7 mouse cellular contexts compared by ENCODE assay signal in genomic region chr16:4003489-4004398, GRCm38 (mm10). TPM values are rescaled to one million over a fixed set of nuclear protein-coding genes. Genes with fewer than 3 reads are reported as not detected.
DNase-seq lines count a peak whose midpoint lies in the region; ATAC-seq and TF ChIP-seq lines count a peak whose summit lies in the region.

Gene Slx4, minus strand, starts transcription at chr16:4003770.

- peak; percentile 92 for ATAC-seq in intestine, postnatal 0 days
- peak; percentile 98 for ATAC-seq in midbrain, embryonic 12.5 days (ENCODE audit: low FRiP score, low read depth)

- 1% methylated on average over 58 of the region's 58 CpGs for WGBS in embryonic facial prominence, embryonic 10.5 days
- WGBS in intestine, postnatal 0 days: 1% methylated on average over 58 of the region's 58 CpGs
- WGBS in midbrain, embryonic 12.5 days: under 1% methylated on average over 58 of the region's 58 CpGs
- WGBS in small intestine, adult 2 months: 1% methylated on average over 57 of the region's 58 CpGs

- TF ChIP-seq CTCF in intestine, postnatal 0 days (IDR thresholded peaks at IDR 0.05; ENCODE audit: low read depth): peak; percentile 75
- peak; percentile 54; the same call in 1 of the 2 replicates for TF ChIP-seq CTCF in small intestine, adult 2 months (IDR thresholded peaks at IDR 0.05; ENCODE audit: extremely low read depth, insufficient read length, insufficient replicate concordance, low read depth, low read length)

- TF ChIP-seq POLR2A in small intestine, adult 2 months (IDR thresholded peaks at IDR 0.05; ENCODE audit: low read depth, low read length): peak; percentile 86

- peak within 1 kb of the TSS; percentile 93 for H3K4me2 ChIP-seq in intestine, postnatal 0 days (replicated peaks; ENCODE audit: low read depth)
- H3K4me2 ChIP-seq in midbrain, embryonic 12.5 days (replicated peaks): peak within 1 kb of the TSS; percentile 73

- intact Hi-C loops in left cerebral cortex, postnatal 4 days (cut with DNase I): no loop called here

- peaks cover 18% of the 10 kb centered on the region for H3K4me1 ChIP-seq in embryonic facial prominence, embryonic 10.5 days
- peaks cover 4% of the 10 kb centered on the region; the same call in 1 of the 2 replicates for H3K4me1 ChIP-seq in intestine, postnatal 0 days (replicated peaks; ENCODE audit: control insufficient read depth, insufficient read depth, low read length)
- peaks cover 14% of the 10 kb centered on the region for H3K4me1 ChIP-seq in midbrain, embryonic 12.5 days
- H3K4me1 ChIP-seq in small intestine, adult 2 months (ENCODE audit: control insufficient read depth, insufficient read depth, insufficient read length, low read length): no peaks in the 10 kb centered on the region; the same call in 1 of the 2 replicates

- H3K27ac ChIP-seq in embryonic facial prominence, embryonic 10.5 days (replicated peaks): peak within 1 kb of the TSS; percentile 91
- H3K27ac ChIP-seq in intestine, postnatal 0 days (ENCODE audit: low read depth, low read length): peak within 1 kb of the TSS; percentile 85
- H3K27ac ChIP-seq in midbrain, embryonic 12.5 days (replicated peaks): peak within 1 kb of the TSS; percentile 83
- peak within 1 kb of the TSS; percentile 87 for H3K27ac ChIP-seq in small intestine, adult 2 months (ENCODE audit: insufficient read depth, low read depth, low read length)

- no peaks in the 10 kb centered on the region for H3K9me3 ChIP-seq in embryonic facial prominence, embryonic 10.5 days
- no peaks in the 10 kb centered on the region for H3K9me3 ChIP-seq in intestine, postnatal 0 days (ENCODE audit: control insufficient read depth)
- H3K9me3 ChIP-seq in midbrain, embryonic 12.5 days: no peaks in the 10 kb centered on the region

- peaks cover 28% of the 10 kb centered on the region for H3K36me3 ChIP-seq in embryonic facial prominence, embryonic 10.5 days (replicated peaks)
- peaks cover 22% of the 10 kb centered on the region for H3K36me3 ChIP-seq in intestine, postnatal 0 days (ENCODE audit: control insufficient read depth, insufficient read depth)
- H3K36me3 ChIP-seq in midbrain, embryonic 12.5 days: peaks cover 28% of the 10 kb centered on the region
- H3K36me3 ChIP-seq in small intestine, adult 2 months (ENCODE audit: control insufficient read depth, insufficient read depth, low read length): peaks cover 19% of the 10 kb centered on the region

- DNase-seq in adrenal gland, postnatal 10 days: peak; percentile 96
- peak; percentile 95 for DNase-seq in embryonic facial prominence, embryonic 10.5 days (ENCODE audit: low spot score)
- peak; percentile 64 for DNase-seq in gonadal fat pad, adult 2 months (ENCODE audit: low read depth)
- DNase-seq in left cerebral cortex, postnatal 4 days: peak; percentile 96

- H3K9ac ChIP-seq in intestine, postnatal 0 days (ENCODE audit: low read depth, low read length): peak within 1 kb of the TSS; percentile 61
- H3K9ac ChIP-seq in midbrain, embryonic 12.5 days (replicated peaks): peak within 1 kb of the TSS; percentile 76

- peak within 1 kb of the TSS; percentile 91 for H3K4me3 ChIP-seq in embryonic facial prominence, embryonic 10.5 days
- H3K4me3 ChIP-seq in intestine, postnatal 0 days (ENCODE audit: low read depth, low read length): peak within 1 kb of the TSS; percentile 95
- peak within 1 kb of the TSS; percentile 63 for H3K4me3 ChIP-seq in midbrain, embryonic 12.5 days
- H3K4me3 ChIP-seq in small intestine, adult 2 months (ENCODE audit: low read depth, low read length): peak within 1 kb of the TSS; percentile 84

- H3K27me3 ChIP-seq in embryonic facial prominence, embryonic 10.5 days (replicated peaks; ENCODE audit: low read depth, poor library complexity, severe bottlenecking): no peaks in the 10 kb centered on the region
- H3K27me3 ChIP-seq in intestine, postnatal 0 days (replicated peaks; ENCODE audit: control insufficient read depth, insufficient read depth, low read length): no peaks in the 10 kb centered on the region
- H3K27me3 ChIP-seq in midbrain, embryonic 12.5 days: no peaks in the 10 kb centered on the region; the same call in 1 of the 2 replicates
- H3K27me3 ChIP-seq in small intestine, adult 2 months (ENCODE audit: control insufficient read depth, insufficient read depth, low read length): no peaks in the 10 kb centered on the region

RNA-seq across cellular contexts. Expression of gene Slx4, which starts in this region (rescaled TPM):
- 10 to 100 TPM; 19.8 to 21.3 TPM for total RNA-seq in adrenal gland, postnatal 10 days (2021)
- polyA plus RNA-seq in embryonic facial prominence, embryonic 10.5 days (2016; fragmentation: Nextera tagmentation; extraction: Ambion mirVana): 26.4 and 28.0 TPM in 2 replicates
- 17.5 and 18.2 TPM in 2 replicates for polyA plus RNA-seq in gonadal fat pad, adult 2 months (2012; rRNA removed)
- polyA plus RNA-seq in intestine, postnatal 0 days (2015; fragmentation: Nextera tagmentation; extraction: Ambion mirVana): 5.6 and 6.0 TPM in 2 replicates
- 10 to 100 TPM; 78.6 to 91.6 TPM for total RNA-seq in left cerebral cortex, postnatal 4 days (2021)
- 29.9 and 30.3 TPM in 2 replicates for polyA plus RNA-seq in midbrain, embryonic 12.5 days (2016; fragmentation: Nextera tagmentation; extraction: Ambion mirVana)
- polyA plus RNA-seq in small intestine, adult 2 months (2012; rRNA removed): 12.3 and 31.6 TPM in 2 replicates

Comparison
In these comparisons a context has a peak if more than half of its experiments do, and no peak if none do; other contexts are left out.
1. Peak in every context shown above with its lines: DNase-seq, ATAC-seq, H3K4me3 ChIP-seq and H3K27ac ChIP-seq.